Mouse (Mus musculus): ENCODE data around the gene Sp1. TPM values are rescaled to one million over a fixed set of nuclear protein-coding genes. Genes with fewer than 3 reads are reported as not detected.

The Sp1 gene
- total and polyA plus RNA-seq, 3 experiments: 16.3 to 92.3 (median 47.2) TPM

- H3K27ac ChIP-seq (ENCODE audit: control insufficient read depth, low read depth, low read length): no peak overlapping the region
- H3K9ac ChIP-seq (ENCODE audit: control insufficient read depth, low read depth, low read length, poor library complexity, severe bottlenecking): no peak overlapping the region
- TF ChIP-seq USF2 (IDR thresholded peaks at IDR 0.05; ENCODE audit: borderline replicate concordance in 1 of 2, insufficient read depth in 1 of 2, low read depth in 1 of 2, low read length in 2 of 2): no peak
- no peak for TF ChIP-seq RCOR1 (IDR thresholded peaks at IDR 0.05; ENCODE audit: low read depth, low read length)
- no peak for TF ChIP-seq MAFK (IDR thresholded peaks at IDR 0.05; ENCODE audit: borderline replicate concordance, low read depth, low read length)
- TF ChIP-seq GABPA (IDR thresholded peaks at IDR 0.05; ENCODE audit: low read depth, low read length): no peak
- no peak for TF ChIP-seq ZC3H11A (IDR thresholded peaks at IDR 0.05; ENCODE audit: low read depth, low read length)
- TF ChIP-seq ETS1 (IDR thresholded peaks at IDR 0.05; ENCODE audit: low read depth, low read length): no peak
- no peak for TF ChIP-seq TCF12 (IDR thresholded peaks at IDR 0.05; ENCODE audit: low read depth, low read length)
- no peak for TF ChIP-seq SIN3A (IDR thresholded peaks at IDR 0.05; ENCODE audit: low read length)
- TF ChIP-seq EP300 (IDR thresholded peaks at IDR 0.05; ENCODE audit: low read depth in 1 of 2, low read length in 2 of 2): peak; percentile 38 to 78; a peak in 3 of 4 replicates
- peak; percentile 88 for TF ChIP-seq GATA1 (IDR thresholded peaks at IDR 0.05; ENCODE audit: low read depth, low read length)
- no peak for TF ChIP-seq ZMIZ1 (IDR thresholded peaks at IDR 0.05; ENCODE audit: low read depth, low read length)
- TF ChIP-seq MXI1 (IDR thresholded peaks at IDR 0.05; ENCODE audit: low read depth, low read length): no peak
- peak; percentile 49; the same call in 1 of the 2 replicates for TF ChIP-seq ELF1 (IDR thresholded peaks at IDR 0.05; ENCODE audit: low read depth, low read length)
- H3K4me3 ChIP-seq (ENCODE audit: control insufficient read depth in 1 of 2, insufficient read depth in 1 of 2, low read depth in 2 of 2, low read length in 2 of 2): no peak overlapping the region
- DNase-seq (ENCODE audit: low read depth, low spot score): peak; percentile 57
- H3K79me2 ChIP-seq (ENCODE audit: control insufficient read depth, insufficient read depth, low read length, poor library complexity): no peaks in the 10 kb centered on the region
- H3K36me3 ChIP-seq (ENCODE audit: control insufficient read depth in 1 of 2, insufficient read depth in 2 of 2, low read length in 2 of 2): peaks cover 0 to 5% of the 10 kb centered on the region in 2 experiments; a peak in 2 of 4 replicates
- peaks cover 0 to 11% of the 10 kb centered on the region in 2 experiments; a peak in 2 of 4 replicates for H3K4me1 ChIP-seq (ENCODE audit: control insufficient read depth in 1 of 2, insufficient read depth in 2 of 2, low read length in 2 of 2)
- H3K9me3 ChIP-seq (replicated peaks; ENCODE audit: insufficient read depth, low read length): no peaks in the 10 kb centered on the region
- peaks cover 4 to 10% of the 10 kb centered on the region in 2 experiments; a peak in 3 of 4 replicates for H3K27me3 ChIP-seq (ENCODE audit: control insufficient read depth in 1 of 2, insufficient read depth in 2 of 2, low read length in 2 of 2)
These were observed 41.3 kb upstream of the Sp1 start for GRCm38 (mm10) chr15:102364678-102365077.

- no peak for DNase-seq (ENCODE audit: low read depth, low spot score)
- Histone ChIP-seq H3K9ac (ENCODE audit: control insufficient read depth, low read depth, low read length, poor library complexity, severe bottlenecking) (no peak overlapping the region), H3K79me2 (ENCODE audit: control insufficient read depth, insufficient read depth, low read length, poor library complexity) (no peaks in the 10 kb centered on the region), H3K9me3 (replicated peaks; ENCODE audit: insufficient read depth, low read length) (no peaks in the 10 kb centered on the region), H3K4me1 (ENCODE audit: control insufficient read depth in 1 of 2, insufficient read depth in 2 of 2, low read length in 2 of 2) (peaks cover 0 to 11% of the 10 kb centered on the region in 2 experiments; a peak in 2 of 4 replicates), H3K4me3 (ENCODE audit: control insufficient read depth in 1 of 2, insufficient read depth in 1 of 2, low read depth in 2 of 2, low read length in 2 of 2) (no peak overlapping the region), H3K36me3 (ENCODE audit: control insufficient read depth in 1 of 2, insufficient read depth in 2 of 2, low read length in 2 of 2) (peaks cover 0 to 5% of the 10 kb centered on the region in 2 experiments; a peak in 2 of 4 replicates), H3K27ac (ENCODE audit: control insufficient read depth, low read depth, low read length) (no peak overlapping the region), H3K27me3 (ENCODE audit: control insufficient read depth in 1 of 2, insufficient read depth in 2 of 2, low read length in 2 of 2) (peaks cover 4 to 15% of the 10 kb centered on the region in 2 experiments; a peak in 3 of 4 replicates)
- TF ChIP-seq ZKSCAN1 (IDR thresholded peaks at IDR 0.05; ENCODE audit: low read depth, low read length): no peak
- no peak for TF ChIP-seq HCFC1 (IDR thresholded peaks at IDR 0.05; ENCODE audit: low read depth, low read length)
These were observed 39.7 kb upstream of the Sp1 start for GRCm38 (mm10) chr15:102366238-102366637.
